Mouse (Mus musculus) liver, embryonic 14.5 days (tissue): ENCODE results near the gene Sh3pxd2b.

Experiments
- CTCF ChIP-seq: IDR thresholded peaks from 2 replicates; pipeline ENCODE4 v1.5.1; 2016; ENCODE audit warnings: antibody characterized with exemption, low read depth, control low read depth
- EP300 ChIP-seq: IDR thresholded peaks from 2 replicates; pipeline ENCODE4 v1.6.1; 2016; ENCODE audit warnings: antibody characterized with exemption, low read depth

GRCm38 (mm10) chr11:32445135-32445534, 97.5 kb downstream of the Sh3pxd2b start:
- TF ChIP-seq CTCF: no peak
- no peak for TF ChIP-seq EP300
